Mouse (Mus musculus): Measurements from ENCODE around the gene Osmr.
"Not testable (repeated sequence)": the region's sequence is repeated elsewhere in the genome, so short reads cannot be mapped to it uniquely, and the experiment has no call there.

Osmr gene

GRCm38 (mm10) chr15:6861617-6862016 is 13.2 kb downstream of the Osmr start:
- no peak for DNase-seq (ENCODE audit: low spot score)

GRCm38 (mm10) chr15:6859781-6860180 is 15.0 kb downstream of the Osmr start:
- DNase-seq (ENCODE audit: low spot score): no peak

GRCm38 (mm10) chr15:6858871-6859270 is 15.9 kb downstream of the Osmr start:
- no peak for DNase-seq (ENCODE audit: low spot score)

- no peak for DNase-seq (ENCODE audit: low spot score)
Observed at GRCm38 (mm10) chr15:6857270-6857905, 17.4 kb downstream of the Osmr start.

GRCm38 (mm10) chr15:6849851-6850250 is 24.9 kb downstream of the Osmr start:
- DNase-seq (ENCODE audit: low spot score): no peak

GRCm38 (mm10) chr15:6840199-6840598 is 34.6 kb downstream of the Osmr start:
- DNase-seq (ENCODE audit: low spot score): no peak

- no peak for DNase-seq (ENCODE audit: low spot score)
Observed at GRCm38 (mm10) chr15:6815807-6816206, 59.0 kb downstream of the Osmr start.

- not testable (repeated sequence) for DNase-seq (ENCODE audit: low spot score)
Observed at GRCm38 (mm10) chr15:6801212-6801611, 73.6 kb downstream of the Osmr start.

GRCm38 (mm10) chr15:6792846-6793245 is 81.9 kb downstream of the Osmr start:
- DNase-seq (ENCODE audit: low spot score): no peak

- no peak for DNase-seq (ENCODE audit: low spot score)
Observed at GRCm38 (mm10) chr15:6791648-6792047, 83.1 kb downstream of the Osmr start.

GRCm38 (mm10) chr15:6790011-6790410 is 84.8 kb downstream of the Osmr start:
- no peak for DNase-seq (ENCODE audit: low spot score)

GRCm38 (mm10) chr15:6787236-6787635 is 87.5 kb downstream of the Osmr start:
- no peak for DNase-seq (ENCODE audit: low spot score)

- DNase-seq (ENCODE audit: low spot score): no peak
Observed at GRCm38 (mm10) chr15:6786212-6786611, 88.6 kb downstream of the Osmr start.

- no peak for DNase-seq (ENCODE audit: low spot score)
Observed at GRCm38 (mm10) chr15:6772265-6772664, 102.5 kb downstream of the Osmr start.
